Mouse (Mus musculus): ENCODE measurements around the gene Pde6g. TPM values are rescaled to one million over a fixed set of nuclear protein-coding genes. Genes with fewer than 3 reads are reported as not detected.

The Pde6g gene
- polyA plus RNA-seq, 1 experiment from 2014 or later: 0.29 TPM

GRCm38 (mm10) chr11:120465521-120465920 lies 12.2 kb upstream of the Pde6g start:
- Histone ChIP-seq H3K27me3 (no peaks in the 10 kb centered on the region), H3K4me3 (peak overlapping the region; percentile 86; the same call in 1 of the 2 replicates), H3K27ac (replicated peaks) (no peak overlapping the region), H3K36me3 (peaks cover 65% of the 10 kb centered on the region), H3K9ac (no peak overlapping the region), H3K4me1 (replicated peaks) (peaks cover 30% of the 10 kb centered on the region), H3K9me3 (no peaks in the 10 kb centered on the region), H3K4me2 (peak overlapping the region; percentile 98)
- 93% methylated on average over 4 of the region's 4 CpGs for WGBS
- ATAC-seq (ENCODE audit: low read depth): no peak

- H3K4me2 ChIP-seq: no peak overlapping the region
- WGBS: 95% methylated on average over 5 of the region's 5 CpGs
- H3K36me3 ChIP-seq: peaks cover 61% of the 10 kb centered on the region
- no peak for ATAC-seq (ENCODE audit: low read depth)
- no peak overlapping the region for H3K9ac ChIP-seq
- H3K9me3 ChIP-seq: no peaks in the 10 kb centered on the region
- peaks cover 34% of the 10 kb centered on the region for H3K4me1 ChIP-seq (replicated peaks)
- no peak overlapping the region for H3K4me3 ChIP-seq
- no peaks in the 10 kb centered on the region for H3K27me3 ChIP-seq
- H3K27ac ChIP-seq (replicated peaks): no peak overlapping the region
These were observed 11.1 kb upstream of the Pde6g start for GRCm38 (mm10) chr11:120464365-120464764.

- no peak for ATAC-seq (ENCODE audit: low read depth)
- Histone ChIP-seq H3K4me2 (no peak overlapping the region), H3K27me3 (no peaks in the 10 kb centered on the region), H3K9me3 (no peaks in the 10 kb centered on the region), H3K4me1 (replicated peaks) (peaks cover 35% of the 10 kb centered on the region), H3K27ac (replicated peaks) (no peak overlapping the region), H3K4me3 (no peak overlapping the region), H3K36me3 (peaks cover 60% of the 10 kb centered on the region), H3K9ac (no peak overlapping the region)
- WGBS: 89% methylated on average over 2 of the region's 2 CpGs
These were observed 10.2 kb upstream of the Pde6g start for GRCm38 (mm10) chr11:120463536-120463935.

GRCm38 (mm10) chr11:120458847-120459597 lies 5.7 kb upstream of the Pde6g start:
- Histone ChIP-seq H3K9ac (peak overlapping the region; percentile 98), H3K27me3 (no peaks in the 10 kb centered on the region), H3K9me3 (no peaks in the 10 kb centered on the region), H3K4me3 (peak overlapping the region; percentile 90), H3K27ac (replicated peaks) (no peak overlapping the region), H3K4me2 (peak overlapping the region; percentile 97), H3K4me1 (replicated peaks) (peaks cover 25% of the 10 kb centered on the region), H3K36me3 (peaks cover 44% of the 10 kb centered on the region)
- WGBS: 76% methylated on average over 6 of the region's 6 CpGs
- ATAC-seq (ENCODE audit: low read depth): no peak

- H3K27ac ChIP-seq (replicated peaks): peak within 1 kb of the TSS; percentile 84
- no peaks in the 10 kb centered on the region for H3K9me3 ChIP-seq
- WGBS: 5% methylated on average over 62 of the region's 62 CpGs
- H3K4me3 ChIP-seq: peak within 1 kb of the TSS; percentile 90
- peaks cover 35% of the 10 kb centered on the region for H3K36me3 ChIP-seq
- ATAC-seq (ENCODE audit: low read depth): peak; percentile 91
- no peaks in the 10 kb centered on the region for H3K27me3 ChIP-seq
- H3K4me2 ChIP-seq: peak within 1 kb of the TSS; percentile 97
- peaks cover 25% of the 10 kb centered on the region for H3K4me1 ChIP-seq (replicated peaks)
- peak within 1 kb of the TSS; percentile 98 for H3K9ac ChIP-seq
These were observed 4.8 kb upstream of the Pde6g start, which contains the start of the genes Oxld1 and Ccdc137 for GRCm38 (mm10) chr11:120457772-120458751. Gene Oxld1 (minus strand): TSS chr11:120458068. Gene Ccdc137 (plus strand): TSS chr11:120458115.

GRCm38 (mm10) chr11:120457370-120457769 lies 4.1 kb upstream of the Pde6g start:
- Histone ChIP-seq H3K4me3 (peak overlapping the region; percentile 90), H3K4me1 (replicated peaks) (peaks cover 25% of the 10 kb centered on the region), H3K4me2 (peak overlapping the region; percentile 97), H3K27ac (replicated peaks) (peak overlapping the region; percentile 84), H3K36me3 (peaks cover 28% of the 10 kb centered on the region), H3K9ac (peak overlapping the region; percentile 98), H3K27me3 (no peaks in the 10 kb centered on the region), H3K9me3 (no peaks in the 10 kb centered on the region)
- 0 out of 2 replicates have a peak, but pooled peaks have one; percentile 24 for ATAC-seq (ENCODE audit: low read depth)
- WGBS: 35% methylated on average over 14 of the region's 14 CpGs

- H3K9ac ChIP-seq: no peak overlapping the region
- no peak for ATAC-seq (ENCODE audit: low read depth)
- H3K27ac ChIP-seq (replicated peaks): no peak overlapping the region
- H3K27me3 ChIP-seq: no peaks in the 10 kb centered on the region
- H3K4me3 ChIP-seq: no peak overlapping the region
- no peak overlapping the region for H3K4me2 ChIP-seq
- no peaks in the 10 kb centered on the region for H3K9me3 ChIP-seq
- 93% methylated on average over 7 of the region's 7 CpGs for WGBS
- peaks cover 25% of the 10 kb centered on the region for H3K4me1 ChIP-seq (replicated peaks)
- H3K36me3 ChIP-seq: peaks cover 9% of the 10 kb centered on the region
These were observed 2.1 kb upstream of the Pde6g start for GRCm38 (mm10) chr11:120455413-120455812.

- 96% methylated on average over 4 of the region's 4 CpGs for WGBS
- H3K9me3 ChIP-seq: no peaks in the 10 kb centered on the region
- H3K4me1 ChIP-seq (replicated peaks): peaks cover 25% of the 10 kb centered on the region
- peaks cover 6% of the 10 kb centered on the region for H3K36me3 ChIP-seq
- H3K27ac ChIP-seq (replicated peaks): no peak overlapping the region
- ATAC-seq (ENCODE audit: low read depth): no peak
- H3K4me2 ChIP-seq: no peak overlapping the region
- H3K4me3 ChIP-seq: no peak overlapping the region
- no peak overlapping the region for H3K9ac ChIP-seq
- H3K27me3 ChIP-seq: no peaks in the 10 kb centered on the region
These were observed 1.7 kb upstream of the Pde6g start for GRCm38 (mm10) chr11:120454965-120455364.

- Histone ChIP-seq H3K36me3 (no peaks in the 10 kb centered on the region), H3K9me3 (no peaks in the 10 kb centered on the region), H3K4me2 (no peak overlapping the region), H3K27me3 (no peaks in the 10 kb centered on the region), H3K9ac (no peak overlapping the region), H3K4me1 (replicated peaks) (peaks cover 7% of the 10 kb centered on the region), H3K27ac (replicated peaks) (no peak overlapping the region), H3K4me3 (no peak overlapping the region)
- 68% methylated on average over 3 of the region's 3 CpGs for WGBS
- no peak for ATAC-seq (ENCODE audit: low read depth)
These were observed 1.1 kb downstream of the Pde6g start for GRCm38 (mm10) chr11:120452246-120452645.

- H3K9me3 ChIP-seq: no peaks in the 10 kb centered on the region
- H3K9ac ChIP-seq: no peak overlapping the region
- WGBS: 80% methylated on average over 7 of the region's 7 CpGs
- H3K36me3 ChIP-seq: no peaks in the 10 kb centered on the region
- H3K4me1 ChIP-seq (replicated peaks): no peaks in the 10 kb centered on the region
- H3K27ac ChIP-seq (replicated peaks): no peak overlapping the region
- H3K27me3 ChIP-seq: no peaks in the 10 kb centered on the region
- H3K4me2 ChIP-seq: no peak overlapping the region
- no peak for ATAC-seq (ENCODE audit: low read depth)
- no peak overlapping the region for H3K4me3 ChIP-seq
These were observed 6.1 kb downstream of the Pde6g start for GRCm38 (mm10) chr11:120447179-120447578.

GRCm38 (mm10) chr11:120445475-120445874 lies 7.8 kb downstream of the Pde6g start:
- ATAC-seq (ENCODE audit: low read depth): no peak
- Histone ChIP-seq H3K36me3 (no peaks in the 10 kb centered on the region), H3K9me3 (no peaks in the 10 kb centered on the region)

GRCm38 (mm10) chr11:120444106-120444505 lies 9.2 kb downstream of the Pde6g start:
- ATAC-seq (ENCODE audit: low read depth): no peak

More at GRCm38 (mm10) chr11:120445475-120445874, 7.8 kb downstream of the Pde6g start:
- Histone ChIP-seq H3K4me1 (replicated peaks) (no peaks in the 10 kb centered on the region), H3K9ac (no peak overlapping the region), H3K4me2 (no peak overlapping the region), H3K27ac (replicated peaks) (no peak overlapping the region), H3K27me3 (no peaks in the 10 kb centered on the region), H3K4me3 (no peak overlapping the region)
- 72% methylated on average over 3 of the region's 3 CpGs for WGBS

More at GRCm38 (mm10) chr11:120444106-120444505, 9.2 kb downstream of the Pde6g start:
- H3K4me1 ChIP-seq (replicated peaks): no peaks in the 10 kb centered on the region
- no peak overlapping the region for H3K4me2 ChIP-seq
- 73% methylated on average over 6 of the region's 6 CpGs for WGBS
- H3K36me3 ChIP-seq: no peaks in the 10 kb centered on the region
- H3K9ac ChIP-seq: no peak overlapping the region
- H3K27me3 ChIP-seq: no peaks in the 10 kb centered on the region
- no peaks in the 10 kb centered on the region for H3K9me3 ChIP-seq
- H3K4me3 ChIP-seq: no peak overlapping the region
- no peak overlapping the region for H3K27ac ChIP-seq (replicated peaks)
